Mouse (Mus musculus): ENCODE measurements around the gene Hist1h4a.
A peak's percentile ranks its signal among the peaks of the same experiment; 100 is the strongest.
"Not testable (repeated sequence)": the region's sequence is repeated elsewhere in the genome, so short reads cannot be mapped to it uniquely, and the experiment has no call there.

Hist1h4a gene

DNA sequence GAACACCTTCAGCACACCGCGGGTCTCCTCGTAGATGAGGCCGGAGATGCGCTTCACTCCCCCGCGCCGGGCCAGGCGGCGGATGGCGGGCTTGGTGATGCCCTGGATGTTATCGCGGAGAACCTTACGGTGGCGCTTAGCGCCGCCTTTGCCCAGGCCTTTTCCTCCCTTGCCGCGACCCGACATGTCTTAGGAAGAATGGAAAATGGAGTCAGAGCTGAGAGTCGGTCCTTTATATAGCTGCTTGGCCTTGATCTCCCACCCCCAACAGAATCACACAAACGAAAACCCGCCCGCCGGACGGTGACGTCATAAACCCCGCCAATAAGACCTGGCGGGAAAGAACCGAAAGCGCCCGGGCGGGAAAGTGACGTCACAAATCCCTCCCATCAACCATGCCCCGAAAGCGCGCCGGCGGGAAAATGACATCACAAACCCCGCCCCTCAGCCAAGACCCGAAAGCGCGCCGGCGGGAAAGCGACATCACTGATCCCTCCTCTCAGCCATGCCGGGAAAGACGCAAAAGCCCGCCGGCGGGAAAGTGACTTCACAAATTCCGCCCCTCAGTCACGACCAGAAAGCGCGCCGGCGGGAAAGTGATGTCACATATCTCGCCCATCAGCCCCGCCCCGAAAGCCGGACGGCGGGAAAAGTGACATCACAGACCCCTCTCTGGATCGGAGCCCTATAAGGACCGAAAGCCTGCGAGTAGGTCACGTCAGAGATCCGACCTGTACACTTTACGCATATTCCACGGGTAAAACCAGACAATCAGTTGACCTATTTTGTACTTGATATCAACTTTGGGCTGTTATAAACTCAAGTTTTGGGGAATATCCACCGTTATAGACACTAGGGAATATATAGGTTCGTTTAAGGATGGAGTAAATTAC lies at the start of gene Hist1h4a:
Gene Hist1h4a, minus strand, starts transcription at position 259 of the 893 bp plus-strand sequence.
- DNase-seq (ENCODE audit: low read depth, low spot score): peak; percentile 99

DNA sequence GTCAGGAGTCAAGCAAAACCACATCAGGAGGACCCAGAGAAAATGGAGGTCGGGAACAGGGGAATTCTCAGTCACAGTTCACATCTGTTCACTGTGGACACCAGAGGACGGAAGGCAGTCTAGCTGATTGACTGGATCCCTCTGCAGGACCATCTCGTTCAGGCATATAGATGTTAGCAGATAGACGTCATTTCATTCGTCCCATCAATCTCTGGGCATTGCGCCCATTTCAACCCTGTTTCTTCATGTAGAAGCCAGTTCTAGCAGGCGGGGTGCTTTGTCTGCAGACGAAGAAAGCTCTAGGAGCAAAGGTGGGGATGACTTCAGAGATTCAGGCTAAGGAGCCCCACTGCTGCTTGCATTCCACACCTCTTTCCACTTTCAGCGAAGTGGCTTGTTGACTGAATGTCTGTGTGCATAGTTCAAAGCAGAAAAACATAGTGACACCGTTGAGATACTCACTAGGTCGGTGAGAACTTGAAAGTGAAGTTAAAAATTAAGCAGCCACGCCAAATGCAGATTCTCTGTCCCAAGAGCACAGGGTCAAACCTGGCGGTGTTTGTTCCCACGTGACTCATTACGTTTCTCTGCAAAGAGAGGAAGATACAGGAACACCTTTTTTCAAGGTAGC lies 45.5 kb upstream of the Hist1h4a start, which contains the start of gene Slc17a2:
Gene Slc17a2, plus strand, starts transcription at position 572 of the 631 bp plus-strand sequence.
- no peak for DNase-seq (ENCODE audit: low read depth, low spot score)

DNA sequence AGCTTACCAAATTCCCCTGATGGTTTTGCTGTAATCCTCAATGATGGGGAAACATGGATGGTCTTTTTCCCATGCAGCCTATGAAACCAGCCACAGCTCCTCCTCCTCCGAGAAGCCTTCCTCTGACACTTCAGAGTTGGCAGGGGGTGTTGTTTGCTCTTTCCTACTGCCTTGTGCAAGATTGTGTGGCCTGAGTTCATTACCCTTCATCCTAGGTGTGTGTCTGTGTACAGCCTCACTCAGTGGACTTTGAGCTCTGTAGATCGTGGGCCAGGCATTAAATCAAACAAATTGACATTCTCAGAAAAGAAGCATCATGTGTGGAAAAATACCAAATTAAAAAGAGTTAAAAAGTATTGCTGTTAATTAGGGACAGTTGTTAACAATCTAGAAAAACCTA lies 43.5 kb upstream of the Hist1h4a start:
- no peak for DNase-seq (ENCODE audit: low read depth, low spot score)

GRCm38 (mm10) chr13:23799405-23799804 lies 38.4 kb upstream of the Hist1h4a start:
- no peak for DNase-seq (ENCODE audit: low read depth, low spot score)

- peak; percentile 75 for DNase-seq (ENCODE audit: low read depth, low spot score)
These were observed 31.5 kb upstream of the Hist1h4a start for GRCm38 (mm10) chr13:23792520-23792919.

DNA sequence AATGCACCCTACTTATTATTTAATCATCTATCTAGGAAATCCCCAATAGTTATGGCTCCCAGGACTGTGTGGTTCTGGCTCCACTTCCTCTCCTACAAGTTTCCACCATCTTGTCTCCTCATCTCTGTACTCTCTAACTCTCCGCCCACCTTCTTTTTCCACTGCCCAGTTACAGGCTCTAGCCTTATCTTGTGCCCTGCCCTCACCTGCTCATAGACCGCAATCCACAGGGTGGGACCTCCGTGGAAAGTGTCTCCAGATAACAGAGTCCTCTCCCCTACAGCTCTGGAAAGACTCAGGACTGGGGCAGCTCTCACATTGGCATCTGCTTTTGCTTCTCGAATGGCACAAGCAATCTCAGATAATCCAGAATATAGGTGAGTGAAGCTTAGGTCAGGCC lies 18.0 kb upstream of the Hist1h4a start:
- no peak for DNase-seq (ENCODE audit: low read depth, low spot score)

DNA sequence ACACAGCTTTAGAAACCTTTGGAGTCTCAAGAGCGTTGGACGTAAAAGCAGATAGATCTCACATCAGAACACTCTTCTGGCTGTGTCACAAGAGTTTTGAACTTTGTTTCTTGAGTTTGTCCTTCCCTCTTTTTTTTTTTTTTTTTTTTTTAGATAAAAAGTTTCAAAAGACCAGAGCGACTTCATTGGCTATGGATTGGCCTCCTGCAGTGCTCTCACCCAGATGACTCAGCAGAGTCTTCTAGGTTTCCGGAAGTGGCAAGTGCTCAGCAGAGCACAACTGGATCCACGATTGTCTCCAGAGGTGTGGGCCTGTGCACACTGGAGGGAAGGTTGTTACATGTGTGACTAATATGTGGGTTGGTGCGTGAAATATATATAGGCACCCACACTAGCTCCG lies 17.3 kb upstream of the Hist1h4a start:
- no peak for DNase-seq (ENCODE audit: low read depth, low spot score)

- DNase-seq (ENCODE audit: low read depth, low spot score): peak; percentile 73
These were observed 11.7 kb upstream of the Hist1h4a start for GRCm38 (mm10) chr13:23772561-23773313.

GRCm38 (mm10) chr13:23769613-23770012 lies 8.6 kb upstream of the Hist1h4a start, which contains the start of gene Trim38:
Gene Trim38 (plus strand): TSS chr13:23769913.
- DNase-seq (ENCODE audit: low read depth, low spot score): not testable (repeated sequence)

- DNase-seq (ENCODE audit: low read depth, low spot score): no peak
These were observed 7.9 kb upstream of the Hist1h4a start for GRCm38 (mm10) chr13:23768834-23769397.

DNA sequence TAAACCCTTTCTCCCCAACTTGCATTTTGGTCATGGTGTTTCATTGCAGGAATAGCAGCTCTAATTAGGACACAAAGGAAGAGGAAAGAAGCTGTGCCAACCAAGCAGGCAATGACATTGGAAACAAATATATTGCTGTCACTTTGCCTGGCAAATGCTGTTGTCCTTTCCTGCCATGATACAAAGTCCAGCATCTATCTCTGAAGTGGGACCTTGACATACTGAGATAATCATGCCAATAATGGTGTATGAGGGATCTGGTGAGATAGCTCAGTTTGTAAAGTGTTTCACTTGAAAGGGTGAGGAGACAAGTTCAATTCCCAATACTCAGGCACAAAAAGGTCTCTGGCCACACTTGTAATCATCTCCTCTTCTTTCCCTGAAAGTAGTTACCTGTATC lies 5.7 kb upstream of the Hist1h4a start:
- no peak for DNase-seq (ENCODE audit: low read depth, low spot score)

GRCm38 (mm10) chr13:23765172-23765513 lies 4.1 kb upstream of the Hist1h4a start:
- DNase-seq (ENCODE audit: low read depth, low spot score): no peak

DNA sequence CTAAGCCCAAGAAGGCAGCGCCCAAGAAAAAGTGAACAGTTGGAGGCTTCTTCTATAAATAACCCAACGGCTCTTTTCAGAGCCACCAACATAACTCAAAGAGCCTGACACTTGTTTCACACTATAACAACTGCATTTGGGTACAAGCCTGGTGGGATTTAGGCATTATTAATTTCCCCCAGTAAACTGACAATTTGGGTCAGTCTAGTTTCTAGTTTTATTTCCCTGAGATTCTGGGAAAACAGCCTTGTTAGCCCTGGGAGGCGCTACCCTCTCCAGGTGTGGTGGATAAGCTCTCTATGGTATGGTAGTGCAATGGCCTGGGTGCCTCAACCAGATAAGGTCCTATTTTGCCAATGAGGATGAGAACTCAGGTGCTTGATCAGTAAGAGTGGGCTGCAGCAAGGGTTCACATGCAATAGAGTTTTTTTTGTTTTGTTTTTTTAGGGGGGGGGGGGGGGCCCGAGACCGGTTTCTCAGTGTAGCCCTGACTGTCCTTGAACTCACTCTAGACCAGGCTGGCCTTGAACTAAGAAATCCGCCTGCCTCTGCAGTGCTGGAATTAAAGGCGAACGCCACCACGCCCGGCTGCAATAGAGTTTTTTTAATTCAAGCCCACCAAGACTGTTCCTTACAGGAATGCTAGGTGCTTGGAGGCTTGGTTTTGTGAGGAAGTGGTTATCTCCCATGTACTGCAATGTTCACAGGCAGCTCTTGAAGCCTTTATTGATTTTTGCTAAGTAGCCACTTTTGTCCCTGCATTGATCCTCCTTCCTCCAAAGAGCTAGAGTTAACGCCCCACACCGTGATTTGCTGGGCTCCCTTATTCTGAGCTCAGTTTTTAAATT lies 3.5 kb upstream of the Hist1h4a start:
- DNase-seq (ENCODE audit: low read depth, low spot score): no peak

DNA sequence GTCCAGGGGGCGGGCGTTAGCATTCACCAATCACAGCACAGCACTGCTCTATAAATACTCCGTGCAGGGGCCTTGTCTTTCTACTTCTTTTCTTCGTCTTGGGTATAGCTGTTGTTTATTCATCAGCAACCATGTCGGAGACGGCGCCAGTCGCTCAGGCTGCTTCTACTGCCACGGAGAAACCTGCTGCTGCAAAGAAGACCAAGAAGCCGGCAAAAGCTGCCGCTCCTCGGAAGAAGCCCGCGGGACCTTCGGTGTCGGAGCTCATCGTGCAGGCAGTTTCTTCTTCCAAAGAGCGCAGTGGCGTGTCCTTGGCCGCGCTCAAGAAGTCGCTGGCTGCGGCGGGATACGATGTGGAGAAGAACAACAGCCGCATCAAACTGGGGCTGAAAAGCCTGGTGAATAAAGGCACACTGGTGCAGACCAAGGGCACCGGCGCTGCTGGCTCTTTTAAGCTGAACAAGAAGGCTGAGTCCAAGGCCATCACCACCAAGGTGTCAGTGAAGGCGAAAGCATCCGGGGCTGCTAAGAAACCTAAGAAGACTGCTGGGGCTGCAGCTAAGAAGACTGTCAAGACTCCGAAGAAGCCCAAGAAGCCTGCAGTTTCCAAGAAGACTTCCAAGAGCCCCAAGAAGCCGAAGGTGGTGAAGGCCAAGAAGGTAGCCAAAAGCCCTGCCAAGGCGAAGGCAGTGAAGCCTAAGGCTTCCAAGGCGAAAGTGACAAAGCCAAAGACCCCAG lies 2.7 kb upstream of the Hist1h4a start, which contains the start of gene Hist1h1a:
Gene Hist1h1a, plus strand, starts transcription at position 81 of the 738 bp plus-strand sequence.
- peak; percentile 96 for DNase-seq (ENCODE audit: low read depth, low spot score)

GRCm38 (mm10) chr13:23763242-23763585 lies 2.2 kb upstream of the Hist1h4a start:
- no peak for DNase-seq (ENCODE audit: low read depth, low spot score)

- peak; percentile 95 for DNase-seq (ENCODE audit: low read depth, low spot score)
These were observed 1.1 kb upstream of the Hist1h4a start, which contains the start of gene Hist1h3a for GRCm38 (mm10) chr13:23761871-23762821. Gene Hist1h3a (minus strand): TSS chr13:23762386.

DNA sequence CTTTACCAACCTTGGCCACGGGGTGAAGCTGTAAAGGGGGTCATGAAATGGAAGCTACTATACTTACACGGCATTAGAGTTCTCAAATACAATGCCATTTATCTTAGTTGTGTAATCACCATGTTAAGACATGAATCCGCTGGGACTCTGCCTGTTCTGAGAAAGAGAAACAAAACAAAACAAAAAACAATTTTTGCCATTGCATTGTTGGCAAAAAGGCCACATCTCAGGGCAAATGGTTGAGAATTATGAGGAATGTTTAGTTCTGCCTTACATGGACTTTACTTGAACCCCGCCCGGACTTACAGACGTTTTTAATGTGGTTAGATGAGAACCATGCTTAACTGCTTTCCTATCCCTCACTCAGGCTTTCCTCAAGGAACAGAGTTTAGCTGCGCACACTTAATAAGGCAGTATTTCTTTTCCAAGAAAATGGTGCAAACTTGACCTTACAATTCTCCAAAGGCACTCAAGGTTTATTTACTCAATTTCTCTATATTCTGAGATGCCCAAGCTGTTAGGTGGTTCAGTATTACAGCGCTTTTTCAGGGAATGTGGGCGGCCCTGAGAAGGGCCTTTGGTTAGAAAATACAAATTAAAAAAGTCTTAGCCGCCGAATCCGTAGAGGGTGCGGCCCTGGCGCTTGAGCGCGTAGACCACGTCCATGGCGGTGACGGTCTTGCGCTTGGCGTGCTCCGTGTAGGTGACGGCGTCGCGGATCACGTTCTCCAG lies 624 bp downstream of the Hist1h4a start:
- DNase-seq (ENCODE audit: low read depth, low spot score): peak; percentile 22

DNA sequence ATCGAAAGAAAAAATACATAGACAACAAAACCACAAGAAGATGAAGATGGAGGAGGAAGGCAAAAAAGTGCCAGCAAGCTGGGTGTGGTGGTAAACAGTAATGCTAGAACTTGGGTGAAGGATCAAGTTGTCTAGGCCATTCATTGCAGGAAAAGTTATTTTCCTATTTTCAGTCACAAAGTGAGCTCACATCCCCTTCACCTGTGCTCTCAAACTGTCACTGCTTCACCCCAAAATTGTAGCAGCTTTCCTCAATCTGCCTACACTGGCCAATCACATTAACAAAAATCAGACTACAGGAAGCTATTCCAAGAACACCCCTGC lies 1.2 kb downstream of the Hist1h4a start:
- DNase-seq (ENCODE audit: low read depth, low spot score): no peak
